Mouse (Mus musculus) lung, postnatal 14 days (tissue): ENCODE results near the gene Olfr263.
A peak's percentile ranks its signal among the peaks of the same experiment; 100 is the strongest.

Source experiments
- DNase-seq: peaks from one replicate; pipeline ENCODE4 v3.0.0; 2021

Olfr263 gene

DNA sequence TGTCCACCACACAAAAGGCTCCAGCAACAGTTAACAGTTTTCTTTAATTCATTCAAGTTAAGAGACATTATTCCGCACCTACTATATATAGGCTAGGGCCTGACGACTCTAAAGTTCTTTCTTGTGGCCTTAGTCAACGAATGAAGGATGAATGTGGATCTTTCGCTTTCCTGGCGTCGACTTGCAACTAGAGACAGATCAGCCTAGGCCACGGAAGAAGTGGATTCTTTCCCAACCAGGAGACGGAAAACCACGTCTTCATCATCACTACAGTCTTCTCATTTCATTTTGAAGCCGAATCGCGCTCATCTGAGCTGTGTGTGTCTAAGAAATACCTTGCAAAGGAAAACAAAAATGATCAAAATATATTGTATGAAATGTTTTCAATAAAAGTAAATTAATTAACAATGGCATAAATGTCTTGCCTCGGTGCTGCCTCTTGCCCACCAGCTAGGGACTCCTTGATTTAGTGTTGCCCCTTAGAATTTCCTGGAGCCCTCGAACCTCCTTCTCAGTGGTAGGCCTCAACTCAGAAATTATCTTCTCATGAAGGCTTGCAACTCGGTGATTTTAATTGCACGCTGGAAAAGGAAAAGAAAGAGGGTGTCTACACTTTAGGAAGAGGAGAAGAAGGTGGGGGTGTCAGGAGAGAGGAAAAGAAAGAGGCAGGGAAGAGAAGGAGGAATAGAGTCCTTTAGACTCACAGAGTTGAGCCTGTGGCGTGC is 41.2 kb downstream of the Olfr263 start:
- no peak for DNase-seq

DNA sequence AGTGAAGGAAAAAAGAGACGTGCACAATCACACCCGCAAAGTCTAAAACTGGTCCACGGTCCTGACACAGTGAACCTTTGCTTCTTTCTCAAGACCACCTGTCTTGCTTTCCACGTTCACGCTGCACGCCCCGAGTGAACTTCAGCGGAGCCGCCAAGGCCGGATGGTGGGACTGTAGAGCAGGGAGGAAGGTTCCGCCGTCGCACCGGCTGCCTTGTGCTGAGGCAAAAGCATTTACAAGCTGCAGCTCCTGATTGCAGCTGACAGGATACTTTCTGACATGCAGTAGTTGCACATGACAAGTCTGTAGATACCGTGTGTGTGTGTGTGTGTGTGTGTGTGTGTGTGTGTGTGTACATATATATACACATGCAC is 41.7 kb downstream of the Olfr263 start:
- DNase-seq = no peak

DNA sequence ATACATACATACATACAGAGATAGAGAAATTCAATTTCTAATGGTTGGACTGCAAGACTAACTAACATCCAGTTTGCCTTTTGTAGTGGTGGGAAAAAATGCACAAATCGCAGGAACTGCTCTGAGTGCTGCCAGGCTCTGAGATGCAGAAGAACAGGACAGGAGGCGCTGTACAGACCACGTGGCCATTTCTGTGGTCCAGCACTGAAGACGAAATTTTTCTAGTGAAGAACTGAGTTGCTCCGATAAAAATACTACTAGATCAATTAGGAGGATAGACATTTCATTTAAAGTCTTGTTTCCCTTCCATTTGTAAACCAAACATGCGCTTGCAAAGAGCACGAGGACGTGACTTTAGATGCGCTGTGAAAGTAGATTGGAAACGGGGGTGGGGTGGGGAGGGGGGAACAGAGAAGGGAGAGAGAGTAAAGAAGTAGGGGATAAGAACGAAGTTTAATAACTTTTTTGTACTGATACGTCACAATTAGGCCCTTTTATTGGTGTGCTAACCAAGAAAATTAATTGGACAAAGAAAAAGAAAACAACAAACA is 42.2 kb downstream of the Olfr263 start:
- peak; percentile 15 for DNase-seq

DNA sequence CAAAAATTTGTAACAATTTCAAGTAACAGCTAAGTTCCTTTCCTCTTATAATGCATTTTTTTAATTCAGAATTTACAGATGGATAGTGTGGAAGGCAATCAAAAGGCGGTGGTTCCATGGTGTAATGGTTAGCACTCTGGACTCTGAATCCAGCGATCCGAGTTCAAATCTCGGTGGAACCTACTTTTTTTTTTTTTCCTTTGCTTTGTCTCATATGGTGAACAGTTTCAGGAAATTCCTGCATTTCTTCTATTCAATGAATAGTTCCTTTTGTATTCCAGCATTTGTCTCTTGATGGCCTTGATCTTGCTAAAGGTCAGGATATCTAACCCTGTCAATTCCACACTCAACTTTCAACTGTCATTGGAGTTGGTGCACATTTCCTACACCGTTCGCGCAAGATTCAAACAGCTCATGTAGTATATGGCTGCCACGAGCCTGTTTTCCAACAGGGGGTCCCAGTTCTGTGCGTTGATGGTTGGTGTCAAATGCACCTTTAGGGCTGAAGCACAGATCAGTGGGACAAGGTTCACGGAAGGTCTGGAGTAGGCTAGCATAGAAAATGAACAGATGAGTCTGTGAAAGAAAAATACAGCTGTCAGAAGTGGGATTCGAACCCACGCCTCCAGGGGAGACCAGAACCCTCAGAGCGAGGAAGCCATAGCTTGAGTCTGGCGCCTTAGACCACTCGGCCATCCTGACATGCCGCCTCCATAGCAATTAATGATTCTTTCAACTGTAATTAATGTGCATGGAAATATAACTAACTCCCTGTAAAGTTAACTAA is 43.0 kb downstream of the Olfr263 start:
- peak; percentile 68 for DNase-seq

DNA sequence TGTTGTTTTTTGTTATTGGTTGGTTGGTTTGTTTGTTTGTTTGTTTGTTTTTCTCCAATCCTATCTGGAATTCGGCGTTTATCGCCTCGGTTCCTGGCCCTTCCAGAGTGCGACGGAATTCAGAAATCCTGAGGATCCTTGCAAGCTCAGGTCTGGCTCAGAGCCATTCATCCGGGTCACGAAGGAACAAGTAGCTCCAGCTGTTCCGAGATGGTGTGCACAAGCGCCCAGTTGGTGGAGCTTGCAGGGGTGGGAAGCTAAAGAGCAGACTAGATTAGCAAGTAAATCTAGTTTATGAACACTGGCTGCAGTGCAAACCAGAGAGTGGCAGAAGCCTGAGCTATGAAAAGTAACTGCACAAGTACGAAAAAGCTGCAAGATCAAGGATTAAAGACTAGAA is 43.6 kb downstream of the Olfr263 start:
- peak; percentile 91 for DNase-seq

DNA sequence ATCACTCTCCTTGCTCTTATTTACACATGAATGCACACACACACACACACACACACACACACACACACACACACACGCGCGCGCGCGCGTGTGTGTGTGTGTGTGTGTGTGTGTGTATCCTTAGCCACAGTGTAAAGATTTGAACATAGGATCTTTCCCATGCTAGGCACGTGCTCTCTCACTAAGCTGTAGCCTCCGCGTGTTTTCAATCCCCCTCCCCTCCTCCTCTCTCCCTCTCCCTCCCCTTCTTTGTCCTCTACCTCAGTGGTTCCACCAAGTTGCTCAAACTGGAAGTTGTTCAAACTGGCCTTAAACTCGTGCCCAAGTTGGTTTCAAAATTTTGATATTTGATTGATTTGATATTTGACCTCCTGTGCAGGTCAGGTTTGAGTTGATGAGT is 47.3 kb downstream of the Olfr263 start:
- DNase-seq = no peak

DNA sequence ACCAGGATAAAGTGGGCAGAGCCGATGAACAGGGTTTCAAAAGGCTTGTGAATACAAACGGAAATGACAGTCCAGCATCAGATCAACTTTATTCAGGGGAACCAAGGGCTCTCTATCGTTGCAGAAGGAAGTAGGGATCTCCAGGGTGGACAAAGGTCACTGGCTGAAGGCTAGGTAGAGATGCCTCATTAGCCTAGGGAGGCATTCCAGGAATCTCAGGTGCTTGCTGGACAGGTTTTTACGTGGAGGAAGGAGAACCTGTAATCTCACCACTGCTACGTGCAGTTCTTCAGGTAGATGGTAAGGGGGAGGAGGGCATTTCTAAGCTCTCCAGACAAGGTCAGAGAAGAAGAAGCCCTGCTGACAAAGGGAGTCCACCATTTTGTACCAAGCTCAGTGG is 48.2 kb downstream of the Olfr263 start:
- no peak for DNase-seq

DNA sequence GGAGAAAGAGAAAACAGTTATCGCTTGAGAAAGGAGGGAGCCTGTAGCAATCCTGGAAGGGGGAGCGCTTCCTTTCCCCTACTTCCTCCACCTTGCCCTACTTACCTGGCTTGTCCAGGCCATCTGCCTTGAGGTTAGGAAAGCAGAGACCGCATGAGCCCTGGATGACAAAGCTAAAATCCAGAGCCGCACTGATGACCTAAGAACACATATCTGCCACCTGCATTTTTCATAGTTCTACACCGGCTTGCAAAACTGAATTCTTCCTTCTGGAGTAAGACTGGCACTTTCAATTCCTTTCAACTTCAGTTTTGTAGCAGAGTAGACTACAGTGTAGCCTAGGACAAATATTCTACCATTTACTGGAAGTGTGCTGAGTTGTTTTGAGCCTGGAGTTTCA is 48.9 kb downstream of the Olfr263 start:
- DNase-seq = no peak

DNA sequence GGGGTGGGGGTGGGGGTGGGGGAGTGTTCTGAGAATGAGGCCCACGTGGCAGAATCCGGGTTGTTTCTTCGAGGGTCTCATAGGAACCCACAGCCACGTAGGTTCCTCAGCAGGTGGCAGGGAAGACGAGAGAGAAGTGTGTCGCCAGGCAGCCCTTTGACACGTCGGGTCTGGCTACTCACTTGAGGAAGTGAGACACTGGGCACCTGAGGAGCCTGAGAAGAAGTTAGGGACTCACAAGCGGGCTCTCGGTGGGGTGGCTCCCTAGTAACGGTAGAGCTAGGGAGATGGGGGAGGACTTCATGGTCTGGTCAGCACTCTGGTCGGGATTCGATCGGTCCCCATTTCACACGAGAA is 49.9 kb downstream of the Olfr263 start, which contains the start of gene Trim27:
Gene Trim27 (plus strand): TSS at position 79 of the 357 bp plus-strand sequence.
- DNase-seq = no peak

DNA sequence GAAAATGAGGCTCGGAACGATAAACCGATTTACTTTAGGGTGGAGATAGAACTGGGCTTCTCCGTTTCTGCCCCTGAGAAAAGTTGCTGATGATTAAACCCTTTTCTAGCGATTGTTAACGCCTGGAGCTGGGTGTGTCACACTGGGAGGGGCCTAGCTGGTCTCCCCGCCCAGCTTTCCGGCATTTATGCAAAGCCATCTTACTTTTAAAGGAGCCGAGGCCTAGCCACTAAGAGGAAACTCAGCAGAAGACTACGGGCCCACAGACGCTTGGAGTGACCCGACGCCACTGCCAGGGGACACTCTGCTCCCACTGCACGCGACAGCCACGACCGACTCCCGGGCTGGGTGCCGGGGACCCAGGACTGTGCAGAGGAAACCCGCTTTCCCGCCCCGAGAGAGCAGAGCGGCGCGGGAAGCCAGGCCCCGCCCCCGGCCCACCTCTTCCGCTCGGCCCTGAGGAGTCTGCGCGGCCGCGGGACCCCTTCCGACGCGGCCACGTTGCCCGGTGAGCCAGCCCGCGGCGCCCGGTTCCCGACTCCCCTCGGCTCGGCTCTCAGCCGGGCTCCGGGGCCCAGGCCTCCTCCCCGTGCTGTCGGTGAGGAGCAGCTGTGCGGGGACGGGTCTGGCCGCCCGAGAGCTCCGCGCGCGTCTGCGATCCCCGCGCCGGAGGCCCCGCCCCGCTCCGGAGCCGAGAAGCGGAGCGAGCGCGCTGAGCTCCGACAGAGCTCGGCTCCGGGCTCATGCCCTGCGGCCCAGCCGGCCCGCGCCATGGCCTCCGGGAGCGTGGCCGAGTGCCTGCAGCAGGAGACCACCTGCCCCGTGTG is 50.5 kb downstream of the Olfr263 start:
- DNase-seq = peak; percentile 84

DNA sequence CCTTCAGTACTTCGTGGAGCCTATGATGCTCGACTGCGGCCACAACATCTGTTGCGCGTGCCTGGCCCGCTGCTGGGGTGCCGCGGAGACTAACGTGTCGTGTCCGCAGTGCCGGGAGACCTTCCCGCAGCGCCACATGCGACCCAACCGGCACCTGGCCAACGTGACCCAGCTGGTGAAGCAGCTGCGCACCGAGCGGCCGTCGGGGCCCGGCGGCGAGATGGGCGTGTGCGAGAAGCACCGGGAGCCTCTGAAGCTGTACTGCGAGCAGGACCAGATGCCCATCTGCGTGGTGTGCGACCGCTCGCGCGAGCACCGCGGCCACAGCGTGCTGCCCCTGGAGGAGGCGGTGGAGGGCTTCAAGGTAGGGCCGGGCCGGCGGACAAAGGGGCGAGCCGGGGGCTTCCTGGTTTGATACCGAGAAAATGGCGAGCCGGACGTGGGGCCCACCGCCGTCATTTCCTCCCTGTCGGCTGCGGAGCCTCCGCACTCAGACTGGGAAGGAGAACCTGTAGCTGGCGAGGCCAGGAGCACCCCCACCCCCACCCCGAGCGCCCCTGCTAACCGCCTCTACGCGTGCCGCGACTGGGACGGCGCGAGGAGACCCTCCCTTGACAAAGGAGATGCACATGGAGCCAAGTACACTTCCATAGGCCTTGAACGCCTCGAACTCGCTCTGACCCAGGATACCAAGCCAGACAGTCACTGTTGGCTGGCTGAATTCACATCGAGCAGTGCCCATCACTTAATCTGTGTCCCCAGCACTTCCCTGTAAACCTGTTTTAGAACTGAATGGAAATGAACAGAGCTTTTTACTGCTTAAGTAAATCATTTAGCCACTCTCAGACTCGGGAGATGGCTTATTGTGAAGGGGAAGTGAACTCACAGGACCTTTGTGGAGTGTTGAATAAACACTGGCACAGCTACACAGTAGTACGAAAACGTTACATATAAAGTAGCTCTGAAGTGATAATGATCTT is 51.4 kb downstream of the Olfr263 start:
- DNase-seq = peak; percentile 62

DNA sequence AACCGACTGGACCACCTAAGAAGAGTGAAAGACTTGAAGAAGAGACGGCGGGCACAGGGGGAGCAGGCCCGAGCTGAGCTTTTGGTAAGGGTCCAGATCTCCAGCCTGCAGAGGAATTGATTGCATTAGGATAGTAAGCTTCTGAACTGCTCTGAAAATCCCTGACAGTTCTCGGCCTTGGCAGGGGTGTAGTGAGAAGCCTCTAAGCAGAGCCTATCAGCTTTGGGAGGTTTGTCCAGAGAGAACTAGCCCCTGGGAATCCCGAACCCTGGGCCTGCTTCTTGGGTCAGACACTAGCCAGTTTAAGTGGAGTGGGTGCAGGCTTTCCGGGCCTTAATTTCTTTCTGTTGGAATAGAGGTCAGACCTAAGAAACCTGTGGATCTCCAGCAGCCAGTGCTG is 52.6 kb downstream of the Olfr263 start:
- DNase-seq = no peak

DNA sequence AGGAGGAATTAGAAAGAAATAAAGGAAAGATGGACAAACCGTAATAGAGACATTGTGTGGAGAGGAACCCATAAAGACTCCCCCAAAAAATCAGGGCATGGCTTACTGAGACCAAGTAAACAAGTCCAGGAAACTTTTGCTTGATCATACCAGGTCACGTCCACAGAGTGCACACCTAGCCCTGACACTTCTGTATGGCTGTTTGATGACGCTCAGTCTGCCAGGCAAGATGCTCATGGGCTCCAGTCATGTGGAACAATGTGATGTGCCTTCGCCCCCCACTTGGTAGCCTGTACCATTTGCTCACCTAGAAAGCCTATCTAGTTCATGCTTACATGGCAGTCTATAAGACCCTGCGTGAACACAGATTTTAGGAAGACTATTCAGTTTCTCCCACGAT is 53.6 kb downstream of the Olfr263 start:
- DNase-seq = no peak

DNA sequence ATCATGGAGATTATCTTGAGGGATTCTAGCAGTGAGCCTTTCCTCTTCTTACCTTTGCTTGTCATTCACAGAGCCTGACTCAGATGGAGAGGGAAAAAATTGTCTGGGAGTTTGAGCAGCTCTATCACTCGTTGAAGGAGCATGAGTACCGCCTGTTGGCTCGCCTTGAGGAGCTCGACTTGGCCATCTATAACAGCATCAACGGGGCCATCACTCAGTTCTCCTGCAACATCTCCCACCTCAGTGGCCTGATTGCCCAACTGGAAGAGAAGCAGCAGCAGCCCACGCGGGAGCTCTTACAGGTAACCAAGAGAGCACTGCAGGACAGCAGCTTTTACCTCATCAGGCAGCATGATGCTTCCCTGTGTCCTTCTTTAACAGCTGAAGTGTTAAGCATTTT is 54.2 kb downstream of the Olfr263 start:
- no peak for DNase-seq

DNA sequence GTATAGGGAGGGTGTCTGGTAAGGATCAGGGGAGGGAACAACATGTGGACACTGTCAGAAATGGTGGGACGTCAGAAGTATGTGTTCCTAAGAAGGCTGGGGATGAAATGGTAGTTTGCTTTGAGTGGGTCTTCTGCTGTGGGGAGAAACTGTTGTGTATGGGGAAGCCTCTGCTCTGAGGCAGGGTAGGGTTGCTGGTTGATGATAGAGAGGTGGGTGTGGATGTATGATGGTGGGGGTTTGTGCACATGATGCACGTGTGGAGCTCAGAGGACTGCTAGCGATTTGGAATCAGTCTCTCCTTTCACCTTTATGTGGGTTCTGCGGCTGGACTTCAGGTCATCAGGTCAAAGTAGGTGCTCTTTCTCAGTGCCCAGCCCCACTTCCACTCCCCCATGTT is 56.1 kb downstream of the Olfr263 start:
- DNase-seq = no peak
